Mouse (Mus musculus): ENCODE measurements around the gene Agap3. TPM values are rescaled to one million over a fixed set of nuclear protein-coding genes. Genes with fewer than 3 reads are reported as not detected.
A peak's percentile ranks its signal among the peaks of the same experiment; 100 is the strongest.

Gene Agap3
- polyA plus RNA-seq, 1 experiment from 2014 or later = 25.5 TPM

DNA sequence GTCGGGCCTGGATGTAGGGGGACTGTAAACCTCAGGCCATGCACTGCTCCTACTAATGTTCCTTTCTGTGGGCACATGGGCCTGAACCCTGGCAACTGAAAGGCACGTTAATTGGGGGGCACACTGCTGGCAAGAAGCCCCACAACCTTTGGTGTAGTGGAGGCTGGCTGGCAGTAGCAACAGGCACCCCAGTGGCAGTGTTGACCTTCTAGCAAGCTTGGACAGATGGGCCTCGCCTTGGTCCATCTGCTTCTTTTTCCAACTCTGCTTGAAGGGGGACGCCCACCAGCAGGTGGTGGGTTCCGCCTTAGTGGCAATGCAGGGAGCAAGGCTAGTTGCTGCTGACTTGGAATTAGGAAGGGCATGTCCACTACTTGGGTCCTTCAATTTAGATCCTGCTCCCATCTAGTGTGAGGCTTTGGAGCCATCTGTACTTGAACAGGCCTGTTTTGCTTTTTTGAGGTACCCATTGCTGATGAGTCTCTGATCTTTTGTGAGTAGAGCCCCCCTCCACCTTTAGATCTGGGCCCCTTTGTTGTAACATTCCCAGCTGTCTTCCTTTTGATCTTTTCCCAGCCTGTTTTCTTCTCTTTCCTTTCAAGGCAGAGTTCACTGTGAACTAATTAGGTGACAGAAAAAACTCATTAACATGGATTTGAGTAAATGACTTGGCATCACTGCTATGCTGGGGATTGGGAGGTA is 1.5 kb downstream of the Agap3 start:
- Histone ChIP-seq H3K36me3 (peaks cover 33% of the 10 kb centered on the region), H3K4me2 (peak overlapping the region; percentile 99), H3K27ac (peak overlapping the region; percentile 98), H3K9me3 (replicated peaks) (no peaks in the 10 kb centered on the region), H3K4me3 (peak overlapping the region; percentile 85), H3K4me1 (peaks cover 57% of the 10 kb centered on the region), H3K27me3 (replicated peaks) (no peaks in the 10 kb centered on the region), H3K9ac (peak overlapping the region; percentile 95)
- WGBS (ENCODE audit: insufficient replicate concordance) = 33% methylated on average over 5 of the region's 5 CpGs
- no peak for ATAC-seq

DNA sequence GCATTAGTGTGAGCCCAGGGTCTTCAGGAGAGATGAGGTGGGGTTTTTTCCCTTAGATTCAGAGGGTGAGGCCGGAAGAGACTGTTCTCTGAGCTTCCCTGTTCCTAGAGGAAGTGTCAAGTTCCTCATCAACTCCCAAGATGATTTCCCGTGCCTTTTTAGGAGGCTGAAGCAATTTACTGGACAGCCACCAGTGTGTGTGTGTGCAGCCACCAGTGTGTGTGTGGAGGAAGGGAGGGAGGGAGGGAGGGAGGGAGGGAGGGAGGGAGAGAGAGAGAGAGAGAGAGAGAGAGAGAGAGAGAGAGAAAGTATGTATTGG is 2.0 kb downstream of the Agap3 start:
- WGBS (ENCODE audit: insufficient replicate concordance) = 21% methylated on average over 2 of the region's 2 CpGs
- peaks cover 57% of the 10 kb centered on the region for H3K4me1 ChIP-seq

DNA sequence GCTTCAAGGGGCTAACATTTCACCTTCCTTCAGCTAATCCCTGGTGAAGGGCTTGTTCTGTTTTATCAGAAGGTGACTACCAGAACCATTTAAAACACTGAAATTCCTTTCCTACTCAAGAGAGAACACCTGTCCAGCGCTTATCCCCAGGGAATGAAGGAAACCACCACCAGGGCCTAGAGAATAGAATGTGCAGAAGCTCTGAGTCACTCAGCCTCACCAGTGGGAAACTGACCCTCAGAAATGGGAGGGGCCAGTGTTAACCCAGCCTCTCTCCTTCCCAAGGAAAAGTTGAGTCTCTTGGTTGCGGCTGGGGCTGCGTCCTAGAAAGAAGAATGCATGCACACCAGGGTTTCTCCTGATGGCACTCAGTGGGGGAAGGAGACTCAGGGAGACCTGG is 3.1 kb downstream of the Agap3 start:
- H3K4me1 ChIP-seq = peaks cover 60% of the 10 kb centered on the region
- no peak overlapping the region for H3K4me3 ChIP-seq
- no peak overlapping the region for H3K9ac ChIP-seq
- H3K4me2 ChIP-seq = no peak overlapping the region
- no peaks in the 10 kb centered on the region for H3K27me3 ChIP-seq (replicated peaks)
- WGBS (ENCODE audit: insufficient replicate concordance) = 75% methylated on average over 3 of the region's 3 CpGs
- no peaks in the 10 kb centered on the region for H3K9me3 ChIP-seq (replicated peaks)
- ATAC-seq = no peak
- H3K36me3 ChIP-seq = peaks cover 38% of the 10 kb centered on the region
- H3K27ac ChIP-seq = peak overlapping the region; percentile 15; the same call in 1 of the 2 replicates

More for the DNA sequence above, 2.0 kb downstream of the Agap3 start:
- H3K36me3 ChIP-seq = peaks cover 38% of the 10 kb centered on the region
- peak overlapping the region; percentile 95 for H3K9ac ChIP-seq
- H3K9me3 ChIP-seq (replicated peaks) = no peaks in the 10 kb centered on the region
- peak overlapping the region; percentile 99 for H3K4me2 ChIP-seq
- no peak for ATAC-seq
- no peaks in the 10 kb centered on the region for H3K27me3 ChIP-seq (replicated peaks)
- H3K27ac ChIP-seq = no peak overlapping the region
- H3K4me3 ChIP-seq = peak overlapping the region; percentile 85

DNA sequence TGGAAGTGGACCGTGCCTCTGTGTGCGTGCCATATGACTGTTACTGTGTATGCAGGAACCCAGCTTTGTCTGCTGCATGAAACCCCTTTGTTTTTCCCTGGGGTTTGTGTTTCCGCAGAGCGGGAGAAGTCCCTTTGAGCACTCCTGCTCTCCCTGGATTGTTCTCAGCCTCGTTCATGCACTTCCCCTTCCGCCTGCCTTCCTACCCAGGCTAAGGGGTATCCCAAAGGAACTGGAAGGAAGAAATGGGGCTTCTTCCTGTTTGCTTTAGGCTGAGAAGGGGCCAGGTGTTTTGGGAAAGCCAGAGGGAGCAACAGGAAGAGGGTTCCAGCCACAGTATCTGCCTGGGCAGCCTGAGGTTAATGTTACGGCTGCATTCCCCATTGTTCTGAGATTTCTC is 3.6 kb downstream of the Agap3 start:
- H3K9ac ChIP-seq = no peak overlapping the region

DNA sequence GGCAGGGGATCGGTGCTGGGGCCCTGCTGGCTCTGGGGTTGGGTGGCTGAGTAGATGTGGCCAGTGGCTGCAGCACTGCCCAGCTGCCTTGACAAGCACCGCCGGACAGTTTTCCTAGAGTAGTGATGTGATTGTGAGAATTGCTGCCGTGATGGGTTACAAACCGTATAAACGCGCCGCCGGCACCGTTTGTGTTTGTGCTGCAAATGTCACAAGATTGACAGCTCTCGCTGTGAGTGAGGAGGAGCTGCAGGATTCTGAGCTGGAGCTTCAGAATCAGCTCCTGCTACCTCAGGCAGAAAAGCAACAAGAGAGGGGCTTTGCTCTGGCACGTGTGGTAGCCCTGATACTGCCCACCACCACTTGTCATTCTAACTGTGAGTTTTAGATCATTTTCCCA is 14.8 kb downstream of the Agap3 start:
- Histone ChIP-seq H3K9me3 (replicated peaks) (no peaks in the 10 kb centered on the region), H3K4me1 (peaks cover 14% of the 10 kb centered on the region; the same call in 1 of the 2 replicates), H3K36me3 (peaks cover 12% of the 10 kb centered on the region), H3K27me3 (replicated peaks) (peaks cover under 1% of the 10 kb centered on the region), H3K9ac (no peak overlapping the region), H3K4me2 (no peak overlapping the region), H3K4me3 (no peak overlapping the region), H3K27ac (no peak overlapping the region)
- 71% methylated on average over 12 of the region's 12 CpGs for WGBS (ENCODE audit: insufficient replicate concordance)
- ATAC-seq = no peak

More for the DNA sequence above, 3.6 kb downstream of the Agap3 start:
- 79% methylated on average over 7 of the region's 7 CpGs for WGBS (ENCODE audit: insufficient replicate concordance)
- Histone ChIP-seq H3K4me2 (no peak overlapping the region), H3K27ac (peak overlapping the region; percentile 15; the same call in 1 of the 2 replicates), H3K27me3 (replicated peaks) (no peaks in the 10 kb centered on the region), H3K4me3 (no peak overlapping the region), H3K4me1 (peaks cover 58% of the 10 kb centered on the region), H3K36me3 (peaks cover 42% of the 10 kb centered on the region), H3K9me3 (replicated peaks) (no peaks in the 10 kb centered on the region)
- no peak for ATAC-seq

DNA sequence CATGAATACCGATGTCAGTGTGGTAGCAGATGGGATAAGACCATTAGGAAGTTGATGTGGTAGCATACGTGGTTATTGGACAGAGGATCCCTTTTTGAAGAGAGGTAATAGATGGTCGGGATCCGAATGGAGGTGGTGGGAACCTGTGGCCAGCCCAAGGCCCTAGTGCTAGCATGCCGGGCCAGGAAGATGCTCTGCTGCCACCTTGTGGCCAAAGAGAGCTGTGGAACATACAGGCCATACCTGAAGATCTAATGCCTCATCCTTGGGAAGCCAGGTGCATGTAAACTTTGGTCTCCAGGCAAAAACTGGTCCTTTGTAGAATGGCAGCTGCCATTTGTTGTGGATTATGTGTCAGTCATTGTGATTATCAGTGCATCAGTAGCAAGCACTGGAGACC is 18.6 kb downstream of the Agap3 start:
- no peak overlapping the region for H3K4me2 ChIP-seq

DNA sequence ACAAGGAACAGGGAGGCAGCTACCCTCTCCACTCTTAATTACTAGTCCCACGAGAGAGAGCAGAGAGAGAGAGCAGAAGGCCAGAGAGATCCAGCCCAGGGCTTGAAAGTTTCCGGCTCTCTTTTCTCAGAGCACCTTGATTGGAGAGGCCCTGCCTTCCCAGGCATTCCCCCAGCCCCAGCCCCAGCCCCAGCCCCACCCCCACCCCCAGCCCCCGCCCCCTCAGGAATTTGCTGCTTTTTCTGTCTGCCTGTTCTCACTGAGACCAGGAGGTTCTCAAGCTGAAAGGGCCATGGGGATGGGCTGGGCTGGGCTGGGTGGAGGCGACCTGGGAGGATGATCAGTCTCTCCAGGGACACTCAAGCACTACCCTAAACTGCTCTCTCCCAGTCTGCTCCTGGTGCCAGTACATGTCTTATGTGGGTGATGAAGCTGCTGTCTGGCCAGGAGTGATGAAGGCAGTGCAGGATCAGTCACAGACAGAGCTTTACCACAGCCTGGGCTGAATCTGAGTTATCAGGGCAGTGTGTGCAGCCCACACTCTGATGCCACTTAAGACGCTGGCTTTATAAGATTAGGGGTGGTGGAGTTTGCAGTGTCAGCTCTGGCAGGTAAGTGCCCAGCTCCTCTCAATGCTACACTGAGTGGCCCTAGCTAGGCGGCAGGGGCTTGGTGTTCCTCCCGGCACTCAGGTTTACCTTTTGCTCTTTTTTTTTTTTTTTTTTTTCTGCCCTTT is 21.1 kb downstream of the Agap3 start:
- 0 out of 2 replicates have a peak, but pooled peaks have one; percentile 6 for ATAC-seq
- no peak overlapping the region for H3K4me2 ChIP-seq
- WGBS (ENCODE audit: insufficient replicate concordance) = 42% methylated on average over 7 of the region's 7 CpGs

More for the DNA sequence above, 18.6 kb downstream of the Agap3 start:
- H3K27me3 ChIP-seq (replicated peaks) = peaks cover 39% of the 10 kb centered on the region
- H3K9ac ChIP-seq = no peak overlapping the region
- H3K27ac ChIP-seq = no peak overlapping the region
- WGBS (ENCODE audit: insufficient replicate concordance) = 9% methylated on average over 5 of the region's 5 CpGs
- H3K36me3 ChIP-seq = peaks cover 11% of the 10 kb centered on the region
- no peaks in the 10 kb centered on the region for H3K9me3 ChIP-seq (replicated peaks)
- peaks cover 50% of the 10 kb centered on the region for H3K4me1 ChIP-seq
- H3K4me3 ChIP-seq = no peak overlapping the region
- ATAC-seq = peak; percentile 64

DNA sequence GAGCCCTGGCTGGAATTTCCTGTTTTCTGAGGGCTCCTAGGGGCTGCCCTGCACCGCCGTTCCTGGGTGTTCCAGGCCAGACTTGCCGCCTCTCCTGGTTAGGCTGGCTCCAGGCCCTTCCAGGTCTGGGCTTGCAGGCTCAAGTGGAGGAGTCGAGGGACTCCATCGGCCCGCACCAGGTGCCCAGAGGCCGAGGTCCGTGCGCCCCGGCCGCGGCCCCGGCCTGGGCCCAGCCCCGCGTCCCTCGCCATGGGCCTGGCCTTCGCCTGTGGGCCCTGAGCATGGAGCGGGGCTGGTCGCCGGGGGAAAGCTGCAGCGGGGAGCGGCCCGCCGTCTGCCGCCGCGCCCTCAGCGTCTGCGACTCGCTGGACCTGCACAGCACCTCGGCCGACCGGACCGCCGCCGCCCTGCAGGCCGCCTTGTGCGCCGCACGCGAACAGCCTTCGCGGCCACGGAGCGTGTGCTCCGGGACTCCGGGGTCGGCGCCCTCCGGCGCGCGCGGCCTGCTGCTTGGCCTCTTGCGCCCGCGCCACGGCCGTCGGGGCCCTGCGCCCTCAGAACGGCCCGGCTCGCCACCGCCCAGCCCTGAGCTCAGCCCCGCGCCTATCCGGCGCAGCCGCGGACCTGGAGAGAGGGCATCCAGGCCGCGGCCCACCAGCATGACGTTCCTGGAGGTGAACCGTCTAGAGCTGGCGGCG is 22.2 kb downstream of the Agap3 start:
- H3K9ac ChIP-seq = 0 out of 2 replicates have a peak overlapping the region, but pooled peaks have one; percentile 10
- peaks cover 41% of the 10 kb centered on the region for H3K4me1 ChIP-seq
- no peak for ATAC-seq
- H3K4me2 ChIP-seq = peak overlapping the region; percentile 68
- H3K27me3 ChIP-seq (replicated peaks) = peaks cover 43% of the 10 kb centered on the region
- no peaks in the 10 kb centered on the region for H3K9me3 ChIP-seq (replicated peaks)
- WGBS (ENCODE audit: insufficient replicate concordance) = 7% methylated on average over 77 of the region's 77 CpGs
- H3K36me3 ChIP-seq = peaks cover 45% of the 10 kb centered on the region
- H3K27ac ChIP-seq = no peak overlapping the region
- H3K4me3 ChIP-seq = peak overlapping the region; percentile 46

More for the DNA sequence above, 21.1 kb downstream of the Agap3 start:
- H3K4me3 ChIP-seq = no peak overlapping the region
- peaks cover 43% of the 10 kb centered on the region for H3K27me3 ChIP-seq (replicated peaks)
- no peak overlapping the region for H3K27ac ChIP-seq
- peaks cover 34% of the 10 kb centered on the region for H3K36me3 ChIP-seq
- no peaks in the 10 kb centered on the region for H3K9me3 ChIP-seq (replicated peaks)
- H3K4me1 ChIP-seq = peaks cover 41% of the 10 kb centered on the region
- H3K9ac ChIP-seq = no peak overlapping the region

DNA sequence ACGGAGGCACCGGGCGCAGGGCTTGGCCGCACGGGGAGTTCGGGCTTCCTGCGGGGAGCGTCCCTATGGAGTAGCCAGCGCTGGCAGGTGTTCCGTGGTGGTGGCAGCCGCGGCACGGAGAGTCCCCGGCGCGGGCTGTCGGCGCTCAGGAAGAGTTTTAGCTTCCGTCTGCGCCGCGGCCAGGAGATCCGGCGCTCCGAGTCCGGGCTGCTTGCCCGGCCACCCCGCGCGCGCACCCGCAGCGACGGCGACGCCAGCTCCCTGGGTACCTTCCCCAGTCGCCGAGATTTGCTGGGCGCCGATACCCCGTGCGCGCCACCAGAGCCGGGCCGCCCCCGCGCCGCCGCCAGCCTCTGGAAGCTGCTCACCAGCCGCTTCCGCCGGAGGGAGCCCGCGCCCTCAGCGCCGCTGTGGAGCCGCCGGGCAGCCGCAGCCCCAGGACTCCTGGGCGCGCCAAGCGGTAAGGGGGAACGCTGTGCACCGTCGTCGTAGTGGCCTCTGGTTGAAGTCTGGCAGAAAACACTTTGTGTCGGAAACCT is 22.8 kb downstream of the Agap3 start:
- H3K4me3 ChIP-seq = peak overlapping the region; percentile 46
- 9% methylated on average over 67 of the region's 67 CpGs for WGBS (ENCODE audit: insufficient replicate concordance)
- no peak overlapping the region for H3K27ac ChIP-seq
- H3K9me3 ChIP-seq (replicated peaks) = no peaks in the 10 kb centered on the region
- H3K4me2 ChIP-seq = peak overlapping the region; percentile 68
- peaks cover 52% of the 10 kb centered on the region for H3K36me3 ChIP-seq
- H3K27me3 ChIP-seq (replicated peaks) = peaks cover 43% of the 10 kb centered on the region
- no peak for ATAC-seq
- H3K9ac ChIP-seq = 0 out of 2 replicates have a peak overlapping the region, but pooled peaks have one; percentile 10
- peaks cover 44% of the 10 kb centered on the region for H3K4me1 ChIP-seq

DNA sequence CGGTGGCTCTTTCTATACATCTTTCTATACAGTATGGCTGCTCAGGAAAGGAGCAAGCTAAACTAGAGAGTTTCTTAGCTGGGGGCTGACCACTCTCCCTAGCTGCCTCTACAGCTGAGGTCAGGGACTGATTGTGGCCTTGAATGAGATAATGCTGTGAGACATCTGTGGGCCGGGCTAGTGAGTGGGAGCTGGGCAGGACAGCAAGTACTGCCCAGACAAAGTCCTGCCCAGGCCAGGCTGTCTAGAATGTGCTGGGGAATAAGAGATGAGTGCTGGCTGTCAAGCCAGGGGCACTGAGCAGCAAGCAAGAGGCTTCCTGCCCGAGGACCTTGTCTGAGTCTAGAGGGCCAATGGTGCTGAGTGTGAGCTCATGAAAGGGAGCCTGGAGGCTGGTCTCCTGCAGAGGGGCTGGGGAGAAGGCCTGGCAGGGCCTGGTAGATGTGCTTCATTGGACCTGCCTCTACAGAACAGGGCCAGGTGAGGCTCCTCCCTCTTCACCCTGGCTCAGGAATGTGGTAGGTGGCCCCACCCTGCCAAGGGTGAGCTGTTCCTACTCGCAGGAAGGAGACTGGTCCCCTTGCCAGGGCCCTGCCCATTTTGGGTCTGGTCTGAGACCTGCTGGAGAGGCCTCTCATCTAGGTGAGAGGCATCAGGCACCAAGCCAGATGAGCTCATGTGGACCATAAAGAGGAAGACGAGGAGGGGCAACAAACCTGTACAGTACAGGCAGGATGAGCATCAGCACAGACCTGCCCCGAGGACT is 23.7 kb downstream of the Agap3 start:
- no peak overlapping the region for H3K27ac ChIP-seq
- peak overlapping the region; percentile 68; the same call in 1 of the 2 replicates for H3K4me2 ChIP-seq
- WGBS (ENCODE audit: insufficient replicate concordance) = 68% methylated on average over 6 of the region's 6 CpGs
- no peak overlapping the region for H3K4me3 ChIP-seq
- H3K9me3 ChIP-seq (replicated peaks) = no peaks in the 10 kb centered on the region
- H3K9ac ChIP-seq = no peak overlapping the region
- H3K4me1 ChIP-seq = peaks cover 53% of the 10 kb centered on the region
- peaks cover 43% of the 10 kb centered on the region for H3K27me3 ChIP-seq (replicated peaks)
- ATAC-seq = no peak
- peaks cover 60% of the 10 kb centered on the region for H3K36me3 ChIP-seq

DNA sequence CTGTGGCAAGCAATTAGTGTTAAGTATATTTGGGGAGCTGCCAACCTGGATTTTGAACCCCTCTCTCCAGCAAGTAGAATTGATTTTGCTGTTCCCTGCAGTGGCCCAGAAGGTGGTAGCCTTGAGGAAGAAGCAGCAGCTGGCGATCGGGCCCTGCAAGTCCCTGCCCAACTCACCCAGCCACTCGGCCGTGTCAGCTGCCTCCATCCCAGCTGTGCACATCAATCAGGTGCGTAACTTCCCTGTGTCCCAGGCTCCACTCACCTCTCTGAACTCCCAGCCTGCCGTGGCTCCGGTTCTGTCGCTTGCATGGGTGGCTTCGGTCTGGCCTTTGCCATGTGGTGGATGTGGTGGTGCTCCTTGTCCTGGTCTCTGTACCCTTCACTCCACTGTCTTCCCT is 25.9 kb downstream of the Agap3 start:
- no peaks in the 10 kb centered on the region for H3K9me3 ChIP-seq (replicated peaks)
- no peak overlapping the region for H3K27ac ChIP-seq
- H3K4me2 ChIP-seq = no peak overlapping the region
- H3K4me3 ChIP-seq = no peak overlapping the region
- ATAC-seq = no peak
- WGBS (ENCODE audit: insufficient replicate concordance) = 86% methylated on average over 9 of the region's 9 CpGs
- H3K36me3 ChIP-seq = peaks cover 76% of the 10 kb centered on the region
- peaks cover 31% of the 10 kb centered on the region for H3K27me3 ChIP-seq (replicated peaks)
- H3K9ac ChIP-seq = no peak overlapping the region
- H3K4me1 ChIP-seq = peaks cover 59% of the 10 kb centered on the region
